Mouse (Mus musculus) ES-E14 (cell line): ENCODE data around the gene Psma2.

Experiments
- CHD2 ChIP-seq: IDR thresholded peaks from 2 replicates; pipeline ENCODE4 v1.6.1; 2014; ENCODE audit warnings: mild to moderate bottlenecking, low read depth, low read length, inconsistent platforms
- HCFC1 ChIP-seq: IDR thresholded peaks from 2 replicates; pipeline ENCODE4 v1.6.1; 2012; ENCODE audit warnings: low read length, inconsistent platforms, borderline replicate concordance; ENCODE audit not compliant: insufficient read depth
- MAFK ChIP-seq: IDR thresholded peaks from 2 replicates; pipeline ENCODE4 v1.6.1; 2014; ENCODE audit warnings: mild to moderate bottlenecking, low read depth, low read length, inconsistent platforms; ENCODE audit not compliant: insufficient read depth
- ZC3H11A ChIP-seq: IDR thresholded peaks from 2 replicates; pipeline ENCODE4 v1.6.1; 2012; ENCODE audit warnings: low read depth, mild to moderate bottlenecking, inconsistent platforms, low read length, borderline replicate concordance
- ZNF384 ChIP-seq: IDR thresholded peaks from 2 replicates; pipeline ENCODE4 v1.6.1; 2012; ENCODE audit warnings: low read depth, low read length, inconsistent platforms

- no peak for TF ChIP-seq HCFC1
- no peak for TF ChIP-seq MAFK
- TF ChIP-seq CHD2 = no peak
- TF ChIP-seq ZC3H11A = no peak
- TF ChIP-seq ZNF384 = no peak
These were observed 32.6 kb upstream of the Psma2 start for GRCm38 (mm10) chr13:14580392-14580791.
